Mouse (Mus musculus): ENCODE data around the gene Pak6. TPM values are rescaled to one million over a fixed set of nuclear protein-coding genes. Genes with fewer than 3 reads are reported as not detected.

Pak6 gene
- polyA plus RNA-seq, 2 experiments: 4.6 to 5.5 TPM

DNA sequence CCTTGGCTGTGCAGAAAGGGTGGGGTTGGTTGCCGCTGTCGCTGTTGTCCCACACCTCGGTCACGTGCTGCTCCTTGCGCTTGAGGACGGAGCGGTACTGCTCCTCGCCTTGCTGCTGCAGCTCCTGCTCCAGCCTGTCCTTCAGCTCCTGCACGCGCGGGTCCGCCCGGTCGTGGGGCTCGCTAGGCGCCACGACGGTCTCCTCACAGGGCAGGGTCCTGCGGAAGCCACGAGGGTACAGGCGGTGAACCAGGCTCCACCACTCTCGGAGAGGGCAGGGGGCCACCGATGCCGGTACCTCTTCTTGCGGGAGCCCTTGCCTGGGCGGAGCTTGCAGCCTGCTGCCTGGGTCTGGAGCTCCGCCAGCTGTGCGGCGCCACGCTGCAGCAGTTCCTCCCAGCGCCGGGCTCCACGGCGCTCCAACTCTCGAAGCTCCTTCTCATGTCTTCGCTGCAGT is 48.0 kb downstream of the Pak6 start:
- 2% methylated on average over 30 of the region's 36 CpGs for WGBS
- H3K4me3 ChIP-seq (replicated peaks; ENCODE audit: low read length): peak overlapping the region; percentile 41
- H3K9ac ChIP-seq (ENCODE audit: low read depth, low read length, severe bottlenecking): peak overlapping the region; percentile 38; the same call in 1 of the 2 replicates
- no peaks in the 10 kb centered on the region for H3K36me3 ChIP-seq (ENCODE audit: control insufficient read depth, insufficient read depth, low read length)
- H3K4me1 ChIP-seq (ENCODE audit: control insufficient read depth, insufficient read depth, low read length): peaks cover 12% of the 10 kb centered on the region
- peak; percentile 65 for DNase-seq (ENCODE audit: low spot score)
- peak overlapping the region; percentile 96 for H3K4me2 ChIP-seq (replicated peaks; ENCODE audit: low read depth, low read length, severe bottlenecking)
- H3K27me3 ChIP-seq (ENCODE audit: control insufficient read depth, insufficient read depth, low read length): peaks cover 58% of the 10 kb centered on the region
- ATAC-seq (ENCODE audit: low FRiP score, low read depth): peak; percentile 80
- H3K27ac ChIP-seq (replicated peaks; ENCODE audit: low read depth, low read length): no peak overlapping the region
- no peaks in the 10 kb centered on the region for H3K9me3 ChIP-seq (ENCODE audit: control insufficient read depth, low read length)
- no peak for TF ChIP-seq POLR2A (IDR thresholded peaks at IDR 0.05; ENCODE audit: borderline replicate concordance, extremely low read depth, insufficient read depth, insufficient read length)

DNA sequence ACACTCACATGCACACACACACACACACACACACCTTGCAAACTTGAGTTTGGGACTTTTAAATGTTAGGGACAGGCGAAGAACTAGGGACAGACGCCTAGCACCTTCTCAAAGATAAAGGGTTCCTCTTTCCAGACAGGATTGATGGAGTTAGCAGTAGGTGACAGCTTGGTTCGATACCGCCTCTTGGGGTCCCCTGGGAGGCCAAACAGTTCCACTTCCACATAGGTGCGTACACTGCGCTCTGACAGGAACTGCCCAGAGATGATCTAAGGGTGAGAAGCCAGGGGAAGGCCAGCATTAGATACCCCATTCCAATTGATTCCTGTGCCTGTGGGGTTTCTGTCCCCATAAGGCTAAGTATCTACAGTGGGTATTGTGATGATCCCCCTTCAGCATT is 50.5 kb downstream of the Pak6 start:
- no peaks in the 10 kb centered on the region for H3K9me3 ChIP-seq (ENCODE audit: control insufficient read depth, low read length)
- no peak overlapping the region for H3K27ac ChIP-seq (replicated peaks; ENCODE audit: low read depth, low read length)
- no peak overlapping the region for H3K4me2 ChIP-seq (replicated peaks; ENCODE audit: low read depth, low read length, severe bottlenecking)
- no peak for TF ChIP-seq POLR2A (IDR thresholded peaks at IDR 0.05; ENCODE audit: borderline replicate concordance, extremely low read depth, insufficient read depth, insufficient read length)
- peaks cover 12% of the 10 kb centered on the region for H3K4me1 ChIP-seq (ENCODE audit: control insufficient read depth, insufficient read depth, low read length)
- no peak overlapping the region for H3K9ac ChIP-seq (ENCODE audit: low read depth, low read length, severe bottlenecking)
- 86% methylated on average over 6 of the region's 6 CpGs for WGBS
- ATAC-seq (ENCODE audit: low FRiP score, low read depth): no peak
- DNase-seq (ENCODE audit: low spot score): no peak
- no peaks in the 10 kb centered on the region for H3K36me3 ChIP-seq (ENCODE audit: control insufficient read depth, insufficient read depth, low read length)
- H3K27me3 ChIP-seq (ENCODE audit: control insufficient read depth, insufficient read depth, low read length): peaks cover 33% of the 10 kb centered on the region
- no peak overlapping the region for H3K4me3 ChIP-seq (replicated peaks; ENCODE audit: low read length)

DNA sequence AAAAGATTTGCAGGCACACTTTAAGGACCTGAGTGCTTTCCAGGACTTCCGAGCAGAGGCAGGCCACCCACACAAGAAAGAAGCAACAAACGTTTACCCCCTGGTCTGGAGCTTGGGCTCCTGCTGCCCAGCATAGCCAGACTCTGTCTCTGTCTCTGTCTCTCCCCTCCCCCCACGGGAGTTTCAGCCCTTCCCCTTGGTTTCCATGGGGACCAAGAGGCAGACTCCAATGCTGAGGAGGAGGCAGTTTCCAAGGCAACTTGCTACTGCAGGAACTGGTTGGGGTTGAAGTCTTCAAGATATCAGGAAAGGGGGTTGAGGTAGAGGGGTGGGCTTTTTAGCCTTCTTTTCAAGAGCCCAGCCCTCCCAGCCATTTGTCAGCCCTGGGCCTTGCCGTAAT is 51.1 kb downstream of the Pak6 start:
- H3K27ac ChIP-seq (replicated peaks; ENCODE audit: low read depth, low read length): no peak overlapping the region
- H3K36me3 ChIP-seq (ENCODE audit: control insufficient read depth, insufficient read depth, low read length): no peaks in the 10 kb centered on the region
- no peaks in the 10 kb centered on the region for H3K9me3 ChIP-seq (ENCODE audit: control insufficient read depth, low read length)
- no peak overlapping the region for H3K9ac ChIP-seq (ENCODE audit: low read depth, low read length, severe bottlenecking)
- H3K4me2 ChIP-seq (replicated peaks; ENCODE audit: low read depth, low read length, severe bottlenecking): no peak overlapping the region
- DNase-seq (ENCODE audit: low spot score) (no peak), ATAC-seq (ENCODE audit: low FRiP score, low read depth) (no peak)
- H3K4me3 ChIP-seq (replicated peaks; ENCODE audit: low read length): no peak overlapping the region
- WGBS: 54% methylated on average over 4 of the region's 4 CpGs
- H3K4me1 ChIP-seq (ENCODE audit: control insufficient read depth, insufficient read depth, low read length): peaks cover 12% of the 10 kb centered on the region
- peaks cover 30% of the 10 kb centered on the region for H3K27me3 ChIP-seq (ENCODE audit: control insufficient read depth, insufficient read depth, low read length)
- no peak for TF ChIP-seq POLR2A (IDR thresholded peaks at IDR 0.05; ENCODE audit: borderline replicate concordance, extremely low read depth, insufficient read depth, insufficient read length)

DNA sequence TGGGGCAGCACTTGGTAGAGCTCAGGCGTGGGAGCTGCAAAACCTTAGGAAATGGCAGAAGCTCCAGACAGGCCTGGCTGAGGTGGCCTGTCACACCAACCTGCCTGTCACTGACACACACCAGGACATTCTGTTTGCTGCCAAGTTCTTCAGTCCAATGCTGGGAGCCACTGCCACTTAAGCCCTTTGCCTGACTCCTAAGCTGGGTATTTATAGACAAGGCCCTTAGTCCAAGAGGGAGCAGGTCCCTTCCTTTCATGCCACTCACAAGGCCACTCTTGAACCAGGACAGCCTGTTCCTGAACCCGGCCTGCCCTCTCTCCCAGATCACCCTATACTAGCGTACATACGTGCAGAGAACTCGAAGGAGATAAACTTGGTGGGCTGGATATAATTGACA is 53.6 kb downstream of the Pak6 start:
- Histone ChIP-seq H3K4me1 (ENCODE audit: control insufficient read depth, insufficient read depth, low read length) (no peaks in the 10 kb centered on the region), H3K27ac (replicated peaks; ENCODE audit: low read depth, low read length) (no peak overlapping the region), H3K9ac (ENCODE audit: low read depth, low read length, severe bottlenecking) (no peak overlapping the region), H3K4me3 (replicated peaks; ENCODE audit: low read length) (no peak overlapping the region), H3K36me3 (ENCODE audit: control insufficient read depth, insufficient read depth, low read length) (no peaks in the 10 kb centered on the region), H3K27me3 (ENCODE audit: control insufficient read depth, insufficient read depth, low read length) (peaks cover 8% of the 10 kb centered on the region), H3K9me3 (ENCODE audit: control insufficient read depth, low read length) (no peaks in the 10 kb centered on the region), H3K4me2 (replicated peaks; ENCODE audit: low read depth, low read length, severe bottlenecking) (no peak overlapping the region)
- ATAC-seq (ENCODE audit: low FRiP score, low read depth) (no peak), DNase-seq (ENCODE audit: low spot score) (no peak)
- TF ChIP-seq POLR2A (IDR thresholded peaks at IDR 0.05; ENCODE audit: borderline replicate concordance, extremely low read depth, insufficient read depth, insufficient read length): no peak
- 86% methylated on average over 5 of the region's 5 CpGs for WGBS

DNA sequence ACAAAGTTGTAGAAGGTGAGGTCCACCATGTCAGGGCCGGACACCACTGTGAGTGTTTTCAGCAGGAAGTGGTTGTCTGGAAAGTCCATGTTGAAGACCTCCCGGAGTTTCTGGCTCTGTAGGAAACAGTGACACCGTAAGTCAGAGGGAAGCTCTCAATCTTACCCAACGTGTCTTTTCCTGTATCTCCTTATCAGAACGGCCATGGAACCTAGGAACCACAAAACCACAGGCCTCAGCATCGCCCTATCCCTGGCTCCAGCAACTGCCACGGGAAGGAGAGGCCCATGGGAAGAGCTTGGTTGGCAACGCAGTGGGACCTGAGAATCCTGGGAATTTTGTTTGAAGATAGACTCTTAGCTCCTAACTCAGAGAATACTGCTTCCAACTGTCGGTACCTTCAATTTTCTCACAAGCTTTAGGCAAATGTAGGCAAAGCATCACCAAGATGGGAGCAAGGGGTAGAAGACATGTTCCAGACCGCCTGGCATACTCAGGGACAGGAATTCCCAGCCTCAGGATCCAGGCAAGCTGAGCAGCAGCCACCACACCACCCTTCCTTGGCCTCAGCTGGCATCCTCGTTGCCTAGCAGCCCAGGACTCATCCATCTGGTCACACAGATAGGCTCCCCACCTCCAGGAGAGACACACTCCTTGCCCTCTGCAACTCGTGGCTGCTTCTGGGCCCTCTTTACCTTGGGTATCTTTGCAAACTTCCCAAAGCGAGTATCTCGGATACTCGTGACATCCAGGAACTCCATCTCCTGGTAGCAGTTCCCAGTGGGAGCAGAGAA is 60.8 kb downstream of the Pak6 start:
- H3K27ac ChIP-seq (replicated peaks; ENCODE audit: low read depth, low read length): no peak overlapping the region
- peaks cover 8% of the 10 kb centered on the region for H3K4me1 ChIP-seq (ENCODE audit: control insufficient read depth, insufficient read depth, low read length)
- ATAC-seq (ENCODE audit: low FRiP score, low read depth) (no peak), DNase-seq (ENCODE audit: low spot score) (no peak)
- no peak overlapping the region for H3K4me2 ChIP-seq (replicated peaks; ENCODE audit: low read depth, low read length, severe bottlenecking)
- H3K36me3 ChIP-seq (ENCODE audit: control insufficient read depth, insufficient read depth, low read length): no peaks in the 10 kb centered on the region
- H3K9ac ChIP-seq (ENCODE audit: low read depth, low read length, severe bottlenecking): no peak overlapping the region
- 80% methylated on average over 15 of the region's 15 CpGs for WGBS
- H3K9me3 ChIP-seq (ENCODE audit: control insufficient read depth, low read length): no peaks in the 10 kb centered on the region
- H3K27me3 ChIP-seq (ENCODE audit: control insufficient read depth, insufficient read depth, low read length): no peaks in the 10 kb centered on the region
- no peak for TF ChIP-seq POLR2A (IDR thresholded peaks at IDR 0.05; ENCODE audit: borderline replicate concordance, extremely low read depth, insufficient read depth, insufficient read length)
- no peak overlapping the region for H3K4me3 ChIP-seq (replicated peaks; ENCODE audit: low read length)
